Mouse (Mus musculus): Measurements from ENCODE around the gene Mia2.
"Not testable (repeated sequence)": the region's sequence is repeated elsewhere in the genome, so short reads cannot be mapped to it uniquely, and the experiment has no call there.

DNA sequence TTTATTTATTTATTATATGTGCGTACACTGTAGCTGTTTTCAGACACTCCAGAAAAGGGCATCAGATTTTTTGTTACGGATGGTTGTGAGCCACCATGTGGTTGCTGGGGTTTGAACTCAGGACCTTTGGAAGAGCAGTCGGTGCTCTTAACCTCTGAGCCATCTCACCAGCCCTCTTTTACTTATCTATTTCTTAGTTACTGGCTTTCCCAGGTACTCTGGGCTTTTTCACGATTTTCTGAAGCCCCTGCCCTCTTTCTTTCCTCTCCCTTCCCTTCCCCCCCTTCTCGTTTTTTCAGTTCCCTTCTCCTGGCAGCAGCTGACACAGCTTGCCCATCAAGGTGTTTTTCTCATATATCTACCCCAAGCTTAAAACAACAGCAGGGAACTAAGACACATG lies 37.4 kb upstream of the Mia2 start:
- TF ChIP-seq CTCF, POLR2A (IDR thresholded peaks at IDR 0.05; ENCODE audit: insufficient read depth, low read depth, low read length): not testable (repeated sequence)

All from olfactory bulb, adult 2 months (tissue).